Mouse (Mus musculus) frontal cortex, adult 2 months (tissue): ENCODE measurements around the gene Asic3. TPM values are rescaled to one million over a fixed set of nuclear protein-coding genes. Genes with fewer than 3 reads are reported as not detected.
A peak's percentile ranks its signal among the peaks of the same experiment; 100 is the strongest.
"Not testable (repeated sequence)": the region's sequence is repeated elsewhere in the genome, so short reads cannot be mapped to it uniquely, and the experiment has no call there.

ENCODE experiments used
- DNase-seq, 2 experiments: peaks; one replicate each; pipeline ENCODE4 v3.0.0; 2022; ENCODE audit warnings: low spot score in 1 of 2; ENCODE audit errors: extremely low spot score in 1 of 2
- polyA plus RNA-seq: library from polyadenylated mRNA; depleted of rRNA; stranded (reverse); fragments of >200 nt; gene quantifications from 2 replicates; pipeline ENCODE4 v1.2.3, GENCODE M21; 2012

Gene Asic3
- polyA plus RNA-seq, 1 experiment, result 0.86 TPM

DNA sequence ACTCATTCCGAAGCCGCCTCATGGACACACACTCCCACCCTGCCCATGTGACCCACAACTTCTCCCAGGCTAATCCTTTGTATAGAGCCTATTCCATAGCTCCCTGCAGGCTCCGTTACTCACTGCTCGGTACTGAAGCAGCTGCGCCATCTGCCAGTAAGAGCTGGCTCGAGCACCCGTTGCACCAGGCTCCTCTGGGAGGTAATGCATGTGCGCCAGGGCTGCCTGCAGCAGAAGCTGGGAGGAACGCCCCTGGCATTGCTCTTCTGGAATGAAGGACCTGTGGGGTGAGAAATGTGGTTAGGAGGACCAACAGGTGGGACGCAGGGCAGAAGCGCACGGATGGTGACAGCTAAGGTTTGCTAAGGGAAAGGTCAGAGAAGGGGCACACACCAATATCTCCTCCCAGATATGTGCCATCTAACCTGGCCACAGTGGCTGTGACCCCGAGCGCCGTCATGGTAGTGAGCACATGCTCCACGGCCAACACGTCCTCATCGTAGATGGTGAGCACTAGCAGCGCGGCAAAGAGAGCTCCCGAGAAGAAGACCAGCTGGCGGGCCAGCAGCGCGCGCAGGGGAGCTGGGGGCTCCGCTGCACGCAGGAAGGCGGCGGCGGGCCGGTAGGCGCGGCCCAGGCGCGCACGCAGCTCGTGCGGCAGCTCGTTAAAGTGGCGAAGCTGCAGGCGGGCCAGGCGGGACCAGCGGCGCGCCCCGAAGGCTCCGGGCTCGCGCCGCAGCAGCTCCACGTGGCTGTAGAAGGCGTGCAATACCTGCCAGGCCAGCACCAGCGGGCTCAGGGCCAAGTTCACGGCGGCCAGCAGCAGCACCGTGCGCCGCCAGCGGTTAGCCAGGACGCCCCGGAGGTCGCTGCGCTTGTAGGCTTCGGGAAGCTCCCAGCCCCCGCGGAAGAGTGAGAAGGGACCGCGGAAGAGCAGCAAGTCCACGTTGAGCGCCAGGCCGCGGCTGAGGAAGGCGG is 25.6 kb upstream of the Asic3 start:
- DNase-seq, result peak in 1 of 2 experiments; percentile 79

DNA sequence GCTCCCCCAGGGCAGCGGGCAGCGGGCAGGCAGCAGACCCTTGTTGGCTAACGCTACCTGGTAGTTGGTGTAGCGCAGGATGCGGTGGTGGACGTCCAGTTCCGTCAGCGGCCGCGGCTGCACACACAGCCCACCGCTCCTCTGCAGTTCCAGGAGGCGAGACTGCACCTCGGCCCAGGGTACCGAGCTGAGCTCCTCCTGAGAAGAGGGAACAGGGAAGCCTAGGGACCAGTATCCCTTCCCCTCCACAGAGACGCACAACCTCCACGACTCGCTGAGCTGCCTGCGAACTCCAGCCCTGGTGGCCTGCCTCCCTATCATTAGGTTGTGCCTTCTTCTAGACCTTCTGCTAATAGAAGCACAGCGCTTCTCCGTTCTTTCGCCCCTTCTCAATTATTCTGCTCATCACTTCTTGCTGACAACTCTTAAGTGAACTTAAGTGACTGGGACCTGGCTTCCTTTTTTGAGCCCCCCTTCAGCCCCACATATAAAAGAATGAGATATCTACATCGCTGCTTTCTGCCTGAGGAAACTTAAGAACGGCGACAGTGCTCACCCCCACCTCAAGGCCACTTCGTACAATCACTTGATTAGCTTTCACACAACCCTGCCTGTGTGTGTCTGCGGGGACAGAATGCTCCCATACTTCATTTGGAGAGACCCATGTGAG is 24.8 kb upstream of the Asic3 start:
- no peak for DNase-seq

DNA sequence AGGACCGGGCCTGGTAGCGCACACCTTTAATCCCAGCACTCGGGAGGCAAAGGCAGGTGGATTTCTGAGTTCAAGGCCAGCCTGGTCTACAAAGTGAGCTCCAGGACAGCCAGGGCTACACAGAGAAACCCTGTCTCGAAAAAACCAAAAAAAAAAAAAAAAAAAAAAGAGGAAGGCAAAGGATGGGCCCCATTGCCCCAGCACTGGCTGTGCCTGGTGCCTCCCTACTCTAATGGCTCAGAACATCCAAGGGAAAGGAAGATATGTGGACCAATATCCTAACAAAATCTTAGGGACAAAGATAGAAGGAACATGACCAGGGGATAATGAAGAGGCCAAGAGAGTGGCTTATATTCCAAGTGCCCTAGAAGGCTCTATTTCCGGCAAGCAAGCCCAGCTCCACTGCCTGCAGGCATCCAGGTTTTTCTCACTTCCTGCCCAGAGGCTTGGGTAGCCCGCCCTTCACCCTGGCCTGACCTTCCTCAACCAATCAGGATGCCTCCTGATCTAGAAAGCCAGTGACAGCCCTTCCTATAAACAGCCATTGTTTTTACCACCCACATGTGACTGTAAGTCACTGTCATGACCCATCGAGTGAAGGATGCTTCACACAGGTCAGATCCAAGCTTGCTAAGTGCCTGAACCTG is 24.1 kb upstream of the Asic3 start:
- DNase-seq, result no peak

DNA sequence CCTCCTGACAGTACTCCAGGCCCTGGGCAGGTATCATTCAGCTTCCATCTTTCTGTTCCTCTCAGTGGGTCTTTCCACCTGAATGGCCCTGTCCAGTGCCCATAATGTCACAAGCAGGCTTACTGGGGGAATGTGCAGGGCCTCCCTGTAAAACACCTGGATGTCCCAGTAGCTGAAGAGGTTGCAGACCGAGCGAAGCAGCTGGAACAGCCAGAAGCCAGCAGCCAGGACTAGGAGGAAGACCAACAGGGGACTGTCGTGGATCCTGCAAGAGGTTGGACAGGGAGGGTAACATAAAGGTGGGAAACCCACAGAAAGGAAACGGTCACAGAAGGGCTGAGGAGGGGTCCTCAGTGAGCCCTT is 23.6 kb upstream of the Asic3 start:
- DNase-seq, result no peak

DNA sequence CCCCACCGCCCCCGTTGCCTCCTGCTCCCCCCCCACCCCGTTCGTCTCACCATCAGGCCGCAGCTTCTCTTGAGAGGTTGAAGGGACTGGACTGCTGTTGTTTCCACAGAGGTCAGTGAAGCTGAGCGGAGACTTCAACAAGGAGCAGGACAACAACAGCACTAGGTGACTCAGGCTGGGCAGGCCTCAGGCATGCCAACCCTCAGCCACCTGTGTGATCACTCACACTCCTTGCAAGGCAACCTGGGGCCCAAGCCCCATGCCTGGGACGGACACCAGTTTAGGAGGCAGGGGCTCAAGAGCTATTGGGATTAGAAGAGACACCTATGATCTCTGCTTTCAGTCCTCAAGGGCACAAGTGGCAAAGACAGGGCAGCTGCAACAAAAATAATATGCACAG is 21.3 kb upstream of the Asic3 start, which contains the start of gene Atg9b:
Gene Atg9b (minus strand): TSS at position 280 of the 400 bp plus-strand sequence.
- no peak for DNase-seq

DNA sequence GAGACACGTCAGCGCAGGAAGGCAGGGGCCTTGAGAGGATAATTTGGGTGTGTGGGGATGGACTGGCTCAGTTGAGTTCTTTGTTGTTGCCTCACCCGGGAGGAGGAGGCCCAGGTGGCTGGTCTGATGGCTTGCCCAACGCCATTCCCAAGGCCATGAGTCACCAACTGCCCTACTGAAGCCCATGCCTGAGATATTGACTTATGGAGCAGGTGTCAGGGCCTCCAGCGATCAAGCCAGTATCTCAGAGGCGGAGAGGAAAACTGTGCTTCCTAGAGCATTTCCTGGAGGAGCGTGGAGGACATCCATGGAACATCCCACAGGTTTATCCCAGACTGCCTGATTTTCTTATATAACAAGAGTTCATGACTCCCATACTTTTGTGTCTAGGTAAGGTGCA is 20.5 kb upstream of the Asic3 start:
- no peak for DNase-seq

DNA sequence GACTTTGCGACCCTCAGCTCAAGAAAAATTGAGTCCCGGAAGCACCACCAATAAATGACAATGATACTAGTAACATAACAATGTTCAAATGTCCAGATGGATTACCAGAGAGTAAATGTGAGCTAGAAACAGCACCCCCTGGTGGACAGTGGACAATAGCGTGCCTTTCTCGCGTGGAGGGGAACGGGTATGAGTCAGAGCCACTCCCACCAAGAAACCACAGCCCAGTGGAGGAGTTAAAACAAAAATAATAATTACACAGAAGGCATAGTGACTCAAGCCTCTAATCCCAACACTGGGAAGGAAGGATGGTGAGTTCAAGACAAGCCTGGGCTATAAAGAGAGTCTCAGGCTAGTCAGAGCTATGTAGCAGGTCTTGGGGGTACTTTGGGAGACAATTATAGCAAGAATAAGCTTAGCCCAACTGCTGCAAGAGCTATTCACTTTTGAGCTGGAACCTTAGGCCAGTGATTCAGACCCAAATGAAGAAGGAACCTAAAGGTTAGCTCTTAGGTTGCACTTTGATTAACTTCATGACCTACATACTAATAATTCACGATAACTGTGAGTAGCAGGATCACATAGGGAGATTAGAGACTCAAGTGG is 19.7 kb upstream of the Asic3 start, which contains the start of gene Abcb8:
Gene Abcb8 (plus strand): TSS at position 272 of the 606 bp plus-strand sequence.
- DNase-seq, result peak; percentile 76 to 96

DNA sequence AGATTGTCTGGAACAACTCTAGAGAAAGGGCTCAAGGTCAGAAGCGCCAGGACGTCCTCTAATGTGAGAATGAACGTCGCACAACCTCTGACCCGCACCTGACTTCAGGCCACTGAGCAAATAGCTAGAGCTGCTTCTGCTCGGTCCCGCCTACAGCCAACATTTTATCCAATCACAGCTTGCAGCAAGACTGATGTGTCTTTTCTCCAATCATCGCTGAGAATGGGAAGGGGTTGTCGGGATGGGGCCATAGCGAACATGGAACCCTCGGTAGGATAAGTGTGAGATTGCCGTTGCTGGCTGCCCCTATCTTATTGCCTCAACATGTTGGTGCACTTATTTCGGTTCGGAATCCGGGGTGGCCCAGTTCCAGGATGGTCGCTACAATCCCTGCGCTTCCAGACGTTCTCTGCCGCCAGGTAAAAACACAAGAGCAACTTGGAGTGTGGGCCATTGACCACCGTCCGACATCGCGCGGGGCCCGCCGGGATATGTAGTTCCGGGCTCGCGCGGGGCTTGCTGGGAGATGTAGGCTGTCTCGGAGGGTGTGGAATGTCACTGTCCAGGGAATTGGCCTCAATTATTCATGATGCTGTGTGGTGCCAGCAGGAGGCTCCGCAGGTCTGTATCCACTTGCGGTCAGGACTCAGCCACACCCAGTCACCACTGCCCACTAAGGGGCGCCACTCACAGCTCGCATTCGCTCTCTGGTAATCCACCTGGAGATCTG is 18.9 kb upstream of the Asic3 start:
- DNase-seq, result peak; percentile 96 to 98

DNA sequence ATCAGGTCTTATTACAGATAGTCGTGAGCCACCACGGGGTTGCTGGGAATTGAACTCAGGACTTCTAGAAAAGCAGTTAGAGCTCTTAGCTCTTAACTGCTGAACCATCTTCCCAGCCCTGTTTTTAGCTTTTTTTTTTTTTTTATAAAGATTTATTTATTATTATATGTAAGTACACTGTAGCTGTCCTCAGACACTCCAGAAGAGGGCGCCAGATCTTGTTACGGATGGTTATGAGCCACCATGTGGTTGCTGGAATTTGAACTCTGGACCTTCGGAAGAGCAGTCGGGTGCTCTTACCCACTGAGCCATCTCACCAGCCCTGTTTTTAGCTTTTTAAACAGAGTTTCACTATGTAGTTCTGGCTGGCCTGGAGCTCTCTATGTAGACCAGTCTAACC is 16.9 kb upstream of the Asic3 start:
- DNase-seq, result not testable (repeated sequence)

DNA sequence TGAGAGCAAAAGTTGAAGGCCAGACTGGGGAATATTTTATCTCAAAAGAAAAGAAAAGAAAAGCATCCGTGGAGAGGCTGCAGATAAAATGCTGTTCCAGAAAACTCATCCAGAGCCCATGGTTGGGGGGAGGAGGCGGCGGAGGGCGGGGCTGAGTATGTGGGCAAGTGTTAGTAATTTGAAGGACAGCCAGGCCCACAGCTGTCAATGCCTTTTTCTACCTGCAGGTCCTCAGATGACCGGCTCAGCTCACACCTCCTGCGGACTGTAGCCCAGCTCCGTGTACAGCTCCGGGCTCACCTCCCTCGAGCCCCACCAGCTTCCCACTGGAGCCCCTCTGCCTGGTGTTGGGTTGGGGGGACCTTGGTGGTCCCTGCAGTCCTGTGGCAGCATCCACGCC is 13.5 kb upstream of the Asic3 start:
- no peak for DNase-seq

DNA sequence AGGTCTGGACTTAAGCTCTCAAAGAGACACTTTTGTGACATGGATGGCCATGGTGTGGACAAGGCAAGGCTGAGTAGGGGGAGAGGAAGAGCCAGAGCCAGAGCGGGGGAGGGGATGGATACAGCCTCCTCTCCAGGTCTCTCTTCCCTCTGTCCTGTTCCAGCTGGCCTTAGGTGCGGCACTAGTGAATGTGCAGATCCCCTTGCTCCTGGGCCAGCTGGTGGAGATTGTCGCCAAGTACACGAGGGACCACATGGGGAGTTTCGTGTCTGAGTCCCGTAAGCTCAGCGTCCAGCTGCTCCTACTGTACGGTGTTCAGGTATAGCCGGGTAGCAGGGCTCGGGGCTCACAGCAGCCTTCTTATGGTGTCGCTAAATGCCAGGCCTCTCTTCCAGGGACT is 12.8 kb upstream of the Asic3 start:
- no peak for DNase-seq

DNA sequence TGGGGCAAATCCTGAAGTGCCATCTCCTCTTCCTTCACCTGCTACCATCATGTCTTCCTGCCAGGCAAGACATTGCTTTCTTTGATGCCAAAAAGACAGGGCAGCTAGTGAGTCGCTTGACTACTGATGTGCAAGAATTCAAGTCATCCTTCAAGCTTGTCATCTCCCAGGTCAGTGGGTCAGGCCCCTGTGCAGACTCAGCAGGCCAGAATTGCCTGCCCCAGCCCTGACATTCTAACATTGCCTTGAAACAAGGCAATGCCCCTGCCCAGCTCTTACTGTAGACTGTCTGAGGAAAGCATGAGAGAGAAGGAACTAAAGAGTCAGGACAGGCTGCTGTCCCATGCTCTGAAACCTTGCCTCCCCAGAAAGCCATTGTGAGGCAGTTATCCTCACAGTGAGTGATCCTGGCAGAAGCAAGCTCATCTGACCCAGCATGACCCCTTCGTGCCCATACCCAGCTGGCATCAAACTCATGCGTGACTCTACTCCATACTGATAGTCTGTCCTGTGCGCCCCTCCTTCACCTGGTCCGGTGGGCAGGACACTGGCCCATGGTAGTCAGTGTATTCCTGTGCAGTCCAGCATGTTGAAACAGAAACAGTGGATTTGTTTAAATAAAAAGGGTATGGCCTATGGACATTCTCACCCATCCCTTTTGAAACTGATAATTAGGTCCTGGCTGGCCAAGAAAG is 12.1 kb upstream of the Asic3 start:
- DNase-seq, result no peak

DNA sequence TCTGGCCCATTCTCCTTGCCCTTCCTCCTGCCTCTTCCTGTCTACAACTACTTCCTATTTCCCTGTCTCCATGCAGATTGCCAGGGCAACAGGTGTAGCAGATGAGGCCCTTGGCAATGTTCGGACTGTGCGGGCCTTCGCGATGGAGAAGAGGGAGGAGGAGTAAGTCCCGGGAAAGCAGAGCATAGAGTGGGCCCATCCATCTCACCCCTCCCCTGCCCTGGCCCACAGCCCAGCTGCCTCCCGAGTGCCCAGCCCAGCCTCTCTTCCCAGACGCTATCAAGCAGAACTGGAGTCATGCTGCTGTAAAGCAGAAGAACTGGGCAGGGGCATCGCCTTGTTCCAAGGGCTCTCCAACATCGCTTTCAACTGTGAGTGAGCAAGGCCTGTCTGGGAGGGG is 11.2 kb upstream of the Asic3 start:
- DNase-seq, result no peak

DNA sequence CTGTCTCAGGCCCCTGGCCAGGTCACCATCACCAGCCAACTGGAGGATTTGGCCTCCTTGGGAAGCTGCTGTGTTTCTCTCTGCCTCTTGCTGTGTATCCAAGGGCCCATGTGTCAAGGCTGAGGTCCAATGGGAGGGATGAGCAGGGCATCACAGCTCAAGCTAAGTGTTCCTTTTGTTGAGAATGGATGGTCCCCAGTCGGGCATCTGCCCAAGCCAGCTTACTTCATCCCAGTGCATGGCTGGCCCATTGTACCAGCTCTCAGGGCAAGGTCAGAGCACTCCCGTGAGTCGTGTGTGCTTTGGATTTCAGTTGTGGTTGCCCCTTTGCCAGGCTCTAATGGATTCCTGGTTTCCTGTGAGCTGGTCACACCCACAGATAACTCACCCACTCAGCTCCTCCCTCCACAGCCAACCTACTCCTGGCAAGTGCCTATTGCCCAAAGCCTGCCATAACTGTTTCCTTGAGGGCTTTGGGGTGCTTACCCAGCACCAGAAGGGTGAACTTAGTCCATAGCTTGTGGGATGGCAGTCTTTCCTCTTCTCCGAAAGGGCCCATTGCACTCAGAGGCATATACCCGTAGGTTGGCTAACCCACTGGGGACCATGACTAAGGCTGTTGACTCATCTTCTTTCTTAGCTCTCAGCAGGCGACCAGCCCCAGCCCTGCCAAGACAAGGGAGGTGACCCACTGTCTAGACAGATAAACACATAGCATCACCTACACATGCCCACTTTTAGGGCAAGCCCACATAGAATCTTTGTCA is 8.4 kb upstream of the Asic3 start:
- DNase-seq, result no peak

DNA sequence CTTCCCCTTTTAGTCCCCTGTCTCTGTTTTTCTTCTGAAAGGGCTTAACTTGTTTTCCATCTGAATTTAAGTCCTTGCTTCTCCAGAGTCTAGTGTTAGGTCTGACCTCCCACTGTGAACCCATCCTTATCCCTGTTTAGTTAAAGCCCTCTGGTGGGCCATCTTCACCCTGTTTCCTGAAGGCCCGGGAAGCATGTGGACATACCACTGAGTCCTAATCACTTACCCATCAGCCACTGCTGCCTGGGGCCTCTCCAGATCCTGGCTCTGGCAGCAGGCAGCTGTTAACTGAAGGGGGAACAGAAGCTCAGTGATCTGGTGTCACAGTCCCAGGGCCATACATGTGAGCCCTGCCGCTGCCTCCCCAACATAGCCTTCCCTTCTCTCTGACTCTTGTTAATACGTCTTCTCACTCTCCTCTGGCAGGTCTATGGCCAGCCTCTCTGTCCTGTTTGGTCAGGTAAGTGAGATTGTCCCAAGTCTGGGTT is 7.8 kb upstream of the Asic3 start:
- no peak for DNase-seq

DNA sequence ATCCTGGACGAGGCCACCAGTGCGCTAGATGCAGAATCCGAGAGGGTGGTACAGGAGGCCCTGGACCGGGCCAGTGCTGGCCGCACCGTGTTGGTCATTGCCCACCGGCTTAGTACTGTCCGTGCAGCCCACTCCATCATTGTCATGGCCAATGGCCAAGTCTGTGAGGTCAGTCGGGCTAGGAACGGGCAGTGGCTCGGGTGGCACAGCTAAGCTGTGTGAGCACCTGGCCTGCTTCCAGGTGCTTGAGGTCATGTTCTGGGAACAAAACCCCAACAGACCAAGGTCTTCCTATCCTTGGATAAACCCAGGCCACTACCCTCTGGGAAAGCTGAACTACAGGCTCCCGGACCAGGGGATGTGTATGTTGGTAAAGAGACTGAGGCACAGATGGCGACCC is 4.5 kb upstream of the Asic3 start:
- no peak for DNase-seq

DNA sequence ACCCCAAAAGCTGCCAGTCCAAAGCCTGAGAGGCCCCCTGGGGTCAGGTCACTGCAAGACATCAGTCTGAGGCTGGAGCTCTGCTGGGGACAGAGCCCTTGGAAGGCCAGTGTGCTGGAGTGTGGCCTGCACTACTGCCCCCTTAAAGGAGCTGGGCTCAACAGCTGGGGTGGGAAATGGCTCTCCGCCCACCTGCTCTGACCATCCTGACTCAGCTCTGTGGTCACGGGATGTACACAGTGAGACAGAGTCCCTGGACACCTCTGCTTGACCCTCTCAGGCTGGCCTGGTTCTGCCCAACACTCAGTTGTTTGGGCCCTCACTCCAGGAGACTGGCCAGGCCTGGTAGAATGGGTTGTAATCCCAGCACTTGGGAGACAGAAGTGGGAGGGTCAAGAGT is 3.7 kb upstream of the Asic3 start:
- no peak for DNase-seq

DNA sequence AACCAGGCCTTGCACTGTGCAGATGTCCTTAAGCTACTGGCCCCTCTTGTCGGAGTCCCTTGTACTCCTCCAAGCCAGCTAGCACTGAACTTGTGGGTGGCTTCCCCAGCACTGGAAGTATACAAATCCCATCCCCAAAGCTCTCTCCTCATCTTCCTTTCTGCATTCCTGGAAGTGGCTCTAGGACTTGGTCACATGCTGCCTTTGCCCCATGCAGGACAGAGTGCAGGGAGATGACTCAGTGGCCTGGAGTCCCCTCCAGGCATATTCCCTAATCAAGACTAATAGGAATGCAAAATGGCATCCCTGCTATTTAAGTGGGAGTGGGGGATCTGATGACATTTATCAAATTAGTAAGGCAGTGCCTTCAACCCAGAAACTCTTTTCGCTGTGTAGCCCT is 1.1 kb upstream of the Asic3 start:
- no peak for DNase-seq

DNA sequence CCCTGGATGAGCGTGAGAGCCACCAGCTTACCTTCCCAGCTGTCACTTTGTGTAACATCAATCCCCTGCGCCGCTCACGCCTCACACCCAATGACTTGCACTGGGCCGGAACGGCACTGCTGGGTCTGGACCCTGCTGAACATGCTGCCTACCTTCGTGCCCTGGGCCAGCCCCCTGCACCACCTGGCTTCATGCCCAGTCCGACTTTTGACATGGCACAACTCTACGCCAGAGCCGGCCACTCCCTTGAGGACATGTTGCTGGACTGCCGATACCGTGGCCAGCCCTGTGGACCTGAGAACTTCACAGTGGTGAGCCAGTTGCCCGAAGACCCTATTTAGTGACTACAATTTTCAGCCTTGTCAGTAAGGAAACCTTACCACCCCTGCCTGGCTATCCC is 746 bp downstream of the Asic3 start:
- no peak for DNase-seq
